Mouse (Mus musculus): Measurements from ENCODE around the gene Flna.

GRCm38 (mm10) chrX:74270062-74270901 lies 20.7 kb upstream of the Flna start, which contains the start of gene Rpl10:
- TF ChIP-seq CTCF (IDR thresholded peaks at IDR 0.05) (peak; percentile 62), POLR2A (IDR thresholded peaks at IDR 0.05; ENCODE audit: insufficient read depth, low read depth, low read length) (peak; percentile 98), EP300 (IDR thresholded peaks at IDR 0.05; ENCODE audit: insufficient read depth, low read depth, low read length) (no peak; the same call in none of the 2 replicates)
